Mouse (Mus musculus) hindbrain, embryonic 10.5 days (tissue): ENCODE results near the gene Adora1. TPM values are rescaled to one million over a fixed set of nuclear protein-coding genes. Genes with fewer than 3 reads are reported as not detected.

Experiments
- DNase-seq: peaks from one replicate; pipeline ENCODE4 v3.0.0-alpha.2; 2017; ENCODE audit warnings: low spot score
- H3K27ac ChIP-seq: fragments of 300-500 bp; sonication (generic); 2 replicates; pipeline ENCODE4 v1.5.1; 2016; ENCODE audit warnings: mild to moderate bottlenecking, moderate library complexity
- H3K27me3 ChIP-seq: fragments of 300-500 bp; sonication (generic); 2 replicates; pipeline ENCODE4 v1.6.1; 2016; ENCODE audit warnings: mild to moderate bottlenecking; ENCODE audit not compliant: poor library complexity, insufficient read depth, severe bottlenecking
- H3K36me3 ChIP-seq: fragments of 300-500 bp; sonication (generic); 2 replicates; pipeline ENCODE4 v1.6.1; 2016; ENCODE audit warnings: mild to moderate bottlenecking, moderate library complexity
- H3K4me1 ChIP-seq: fragments of 300-500 bp; sonication (generic); replicated peaks from 2 replicates; pipeline ENCODE4 v1.6.1; 2016; ENCODE audit warnings: mild to moderate bottlenecking
- H3K4me3 ChIP-seq: fragments of 300-500 bp; sonication (generic); 2 replicates; pipeline ENCODE4 v1.5.1; 2016; ENCODE audit warnings: mild to moderate bottlenecking, moderate library complexity
- H3K9me3 ChIP-seq: fragments of 300-500 bp; sonication (generic); 2 replicates; pipeline ENCODE4 v1.6.1; 2016; ENCODE audit warnings: mild to moderate bottlenecking, moderate library complexity
- WGBS: fragments of 180-500 bp; shearing (Covaris S2); methylation state at CpG from one replicate; pipeline ENCODE4 v1.1.7; 2016; 5-methylcytosine and 5-hydroxymethylcytosine counted together
- polyA plus RNA-seq: library from polyadenylated mRNA; unstranded; fragments of >200 nt; fragmentation: Nextera tagmentation; extraction: Ambion mirVana; gene quantifications from 2 replicates; pipeline ENCODE4 v1.2.1, GENCODE M21; 2016

Adora1 gene
- polyA plus RNA-seq, 1 experiment from 2014 or later: 0.37 TPM

DNA sequence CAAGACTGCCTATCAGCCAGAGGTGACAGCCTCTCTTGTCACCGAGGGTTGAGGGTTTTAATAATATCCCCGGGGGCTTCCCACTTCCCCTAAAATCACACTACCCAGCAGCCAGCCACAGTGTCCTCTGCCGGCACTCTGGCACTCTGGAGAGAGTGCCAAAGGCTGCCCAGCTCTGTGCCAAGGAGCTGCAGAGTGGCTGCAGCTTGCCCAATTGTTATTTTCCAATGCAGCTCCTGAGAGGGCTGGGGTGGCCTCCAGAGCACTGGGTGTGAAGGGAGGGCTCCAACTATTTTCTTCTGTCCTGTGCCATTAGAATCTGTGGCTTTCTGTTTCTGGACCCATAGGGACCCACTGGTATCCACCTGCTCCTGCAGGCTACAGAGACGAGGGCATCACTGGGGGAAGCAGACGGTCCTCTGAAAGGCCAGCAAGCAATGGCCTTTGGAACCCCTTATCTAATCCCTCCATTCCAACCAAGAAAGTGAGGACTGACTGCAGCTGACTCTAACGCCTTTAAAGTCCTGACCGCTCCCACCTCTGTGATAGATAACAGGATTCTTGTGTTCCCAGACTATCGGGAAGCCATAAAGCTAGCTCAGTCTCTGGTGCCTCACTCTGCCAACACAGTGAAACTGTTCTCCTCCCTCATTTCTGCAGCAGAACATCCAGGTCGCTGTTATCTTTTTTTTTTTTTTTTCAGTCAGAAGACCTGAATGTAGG, 29.8 kb downstream of the Adora1 start:
- peaks cover 20% of the 10 kb centered on the region; the same call in 1 of the 2 replicates for H3K4me1 ChIP-seq
- no peak overlapping the region for H3K4me3 ChIP-seq
- H3K27me3 ChIP-seq: no peaks in the 10 kb centered on the region; the same call in 1 of the 2 replicates
- 0 out of 2 replicates have a peak overlapping the region, but pooled peaks have one; percentile 50 for H3K27ac ChIP-seq
- H3K9me3 ChIP-seq: no peaks in the 10 kb centered on the region
- WGBS: 71% methylated on average over 9 of the region's 9 CpGs
- H3K36me3 ChIP-seq: no peaks in the 10 kb centered on the region
- DNase-seq: no peak

DNA sequence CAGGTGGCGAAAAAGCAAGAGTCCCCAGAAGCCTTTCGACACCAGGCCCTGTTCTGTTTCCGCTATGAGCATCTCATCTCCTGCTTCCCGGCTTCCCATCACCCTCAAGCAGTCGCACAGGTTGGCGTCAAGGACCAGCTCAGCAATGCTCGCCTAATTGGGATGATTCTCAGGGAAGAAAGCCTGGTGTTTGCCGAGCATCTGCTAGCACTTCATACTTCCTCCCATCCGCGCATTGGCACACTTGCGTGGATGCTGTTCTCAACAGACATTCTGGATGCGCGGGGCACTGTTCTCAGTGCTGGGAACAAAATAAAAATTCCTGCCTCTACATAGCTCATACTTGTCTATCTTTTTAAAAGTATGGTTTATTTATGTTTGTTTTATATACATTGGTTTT, 31.0 kb downstream of the Adora1 start:
- no peaks in the 10 kb centered on the region for H3K36me3 ChIP-seq
- no peaks in the 10 kb centered on the region for H3K9me3 ChIP-seq
- H3K4me3 ChIP-seq: no peak overlapping the region
- no peaks in the 10 kb centered on the region; the same call in 1 of the 2 replicates for H3K27me3 ChIP-seq
- H3K4me1 ChIP-seq: peaks cover 13% of the 10 kb centered on the region; the same call in 1 of the 2 replicates
- 92% methylated on average over 13 of the region's 13 CpGs for WGBS
- no peak overlapping the region for H3K27ac ChIP-seq
- DNase-seq: no peak

DNA sequence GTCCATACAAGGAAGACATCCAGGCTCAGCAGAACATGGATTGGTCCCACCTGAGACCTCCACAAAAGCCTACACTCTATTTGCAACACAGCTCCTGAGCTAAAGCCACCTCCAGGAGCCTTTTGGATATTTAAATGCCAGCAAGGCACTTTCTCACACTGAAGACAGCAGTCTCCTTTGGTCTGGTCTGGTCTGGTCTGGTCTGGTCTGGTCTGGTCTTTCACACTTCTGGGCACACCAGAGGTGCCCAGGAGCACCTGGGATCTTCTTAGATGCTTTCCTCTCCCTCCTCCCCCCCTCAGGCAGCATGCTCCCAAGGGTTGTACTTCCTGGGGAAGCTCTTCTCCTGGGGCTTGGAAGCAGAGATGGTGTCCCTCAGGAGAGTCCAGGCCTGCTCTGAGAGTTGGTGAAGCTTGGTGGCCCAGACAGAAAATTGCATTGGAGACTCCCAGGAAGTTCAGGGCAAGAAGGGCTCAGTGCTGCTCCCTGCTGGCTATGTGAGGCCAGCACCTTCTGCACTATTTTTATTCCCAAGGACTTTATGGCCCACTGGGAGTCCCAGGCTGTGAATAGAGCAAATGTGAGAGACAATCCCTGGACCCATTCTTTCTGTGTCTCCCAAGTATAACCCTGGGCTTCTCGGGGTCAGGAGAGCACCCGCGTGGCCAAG, 33.3 kb downstream of the Adora1 start:
- 44% methylated on average over 3 of the region's 3 CpGs for WGBS
- peaks cover 17% of the 10 kb centered on the region; the same call in 1 of the 2 replicates for H3K4me1 ChIP-seq
- no peak overlapping the region for H3K27ac ChIP-seq
- H3K9me3 ChIP-seq: no peaks in the 10 kb centered on the region
- H3K27me3 ChIP-seq: no peaks in the 10 kb centered on the region; the same call in 1 of the 2 replicates
- no peaks in the 10 kb centered on the region for H3K36me3 ChIP-seq
- peak; percentile 50 for DNase-seq
- no peak overlapping the region for H3K4me3 ChIP-seq

DNA sequence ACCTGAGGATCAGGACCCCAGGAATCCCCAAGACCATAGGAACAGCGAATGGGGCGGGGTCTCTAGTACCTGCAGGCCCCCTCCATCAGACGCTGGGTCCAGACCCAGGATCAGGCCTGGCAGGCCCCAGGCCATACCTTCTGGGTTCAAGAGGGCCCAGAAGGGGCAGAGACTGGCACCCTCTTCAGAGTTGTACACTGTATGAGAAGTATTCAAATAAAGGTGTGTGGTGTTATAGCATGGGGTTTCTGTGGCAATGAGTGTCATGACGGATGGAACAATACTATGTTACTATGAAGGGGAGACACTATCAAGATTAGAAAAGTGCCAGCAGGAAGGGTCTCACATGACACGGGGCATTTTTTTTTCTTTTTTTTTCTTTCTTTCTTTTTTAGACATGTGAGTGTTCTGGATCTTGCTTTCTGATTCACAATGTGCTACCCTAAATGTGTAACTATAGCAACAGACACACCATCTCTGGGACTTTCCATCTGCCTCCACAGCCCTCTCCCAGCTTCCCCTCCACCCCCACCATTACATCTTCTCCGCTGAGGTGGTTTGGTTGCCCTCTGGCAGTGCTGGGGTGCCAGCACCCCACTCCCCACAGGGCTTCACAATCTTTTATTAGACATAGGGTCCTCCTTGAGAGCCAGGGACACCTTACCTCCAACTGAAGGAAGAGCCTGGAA, 34.1 kb downstream of the Adora1 start:
- Histone ChIP-seq H3K36me3 (no peaks in the 10 kb centered on the region), H3K9me3 (no peaks in the 10 kb centered on the region), H3K27me3 (no peaks in the 10 kb centered on the region; the same call in 1 of the 2 replicates), H3K27ac (no peak overlapping the region), H3K4me1 (peaks cover 17% of the 10 kb centered on the region), H3K4me3 (no peak overlapping the region)
- 83% methylated on average over 6 of the region's 6 CpGs for WGBS
- no peak for DNase-seq

DNA sequence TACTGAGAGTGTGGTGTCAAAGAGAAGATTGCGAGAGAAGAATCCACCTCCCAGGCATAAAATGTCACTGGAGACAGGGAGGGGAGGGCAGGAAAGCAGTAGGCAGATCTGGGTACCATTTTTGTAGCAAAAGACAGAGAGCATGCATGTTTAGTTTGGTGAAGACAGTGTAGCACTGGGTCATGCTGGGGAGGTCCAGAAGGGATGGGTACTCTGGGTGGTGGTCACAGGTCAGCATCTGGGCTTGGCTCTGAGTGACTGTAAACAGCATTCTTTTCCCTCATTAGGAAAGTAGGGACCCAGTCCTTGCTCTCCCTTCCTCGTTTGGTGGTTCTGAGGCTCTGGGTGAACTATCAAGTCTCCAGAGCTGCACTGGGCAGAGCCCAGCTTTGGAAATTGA, 34.8 kb downstream of the Adora1 start:
- WGBS: 79% methylated on average over 2 of the region's 2 CpGs
- no peak for DNase-seq
- H3K27me3 ChIP-seq: no peaks in the 10 kb centered on the region; the same call in 1 of the 2 replicates
- no peaks in the 10 kb centered on the region for H3K9me3 ChIP-seq
- H3K36me3 ChIP-seq: no peaks in the 10 kb centered on the region
- no peak overlapping the region for H3K4me3 ChIP-seq
- peaks cover 20% of the 10 kb centered on the region for H3K4me1 ChIP-seq
- no peak overlapping the region for H3K27ac ChIP-seq

DNA sequence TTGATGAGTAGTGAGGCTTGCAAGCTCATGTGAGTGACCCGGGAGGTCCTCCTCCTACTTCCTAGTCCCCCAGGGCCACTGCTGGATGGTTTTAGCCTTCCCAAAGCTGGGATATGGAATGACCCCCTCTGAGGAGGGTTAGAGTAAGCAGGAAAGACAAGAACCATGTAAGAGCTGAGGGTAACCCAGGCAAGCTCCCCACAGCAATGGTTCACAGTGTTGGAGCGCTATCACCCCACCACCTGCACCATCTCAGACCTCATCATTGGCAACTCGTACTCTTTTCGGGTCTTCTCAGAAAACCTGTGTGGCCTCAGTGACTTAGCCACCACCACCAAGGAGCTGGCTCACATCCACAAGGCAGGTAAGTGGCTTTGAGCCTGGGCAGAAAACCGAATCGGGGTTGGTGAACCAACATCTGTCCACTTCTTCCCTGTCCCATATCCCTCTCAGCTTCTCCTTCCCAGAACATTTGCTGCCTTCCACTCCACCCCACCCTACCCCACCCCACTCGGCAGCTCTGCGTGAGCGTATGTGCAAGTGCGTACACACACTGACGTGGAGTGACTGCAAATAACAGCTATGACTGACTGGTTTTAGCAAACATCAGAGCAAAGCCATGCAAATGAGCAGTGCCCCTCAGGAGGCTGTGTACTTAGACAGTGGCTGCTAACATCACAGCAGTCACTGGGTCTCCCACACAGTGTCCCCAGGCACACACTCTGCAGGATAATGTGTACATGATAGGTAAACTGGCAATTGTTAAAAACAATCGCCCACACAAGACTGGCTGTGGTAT, 36.8 kb downstream of the Adora1 start:
- WGBS: 89% methylated on average over 12 of the region's 12 CpGs

DNA sequence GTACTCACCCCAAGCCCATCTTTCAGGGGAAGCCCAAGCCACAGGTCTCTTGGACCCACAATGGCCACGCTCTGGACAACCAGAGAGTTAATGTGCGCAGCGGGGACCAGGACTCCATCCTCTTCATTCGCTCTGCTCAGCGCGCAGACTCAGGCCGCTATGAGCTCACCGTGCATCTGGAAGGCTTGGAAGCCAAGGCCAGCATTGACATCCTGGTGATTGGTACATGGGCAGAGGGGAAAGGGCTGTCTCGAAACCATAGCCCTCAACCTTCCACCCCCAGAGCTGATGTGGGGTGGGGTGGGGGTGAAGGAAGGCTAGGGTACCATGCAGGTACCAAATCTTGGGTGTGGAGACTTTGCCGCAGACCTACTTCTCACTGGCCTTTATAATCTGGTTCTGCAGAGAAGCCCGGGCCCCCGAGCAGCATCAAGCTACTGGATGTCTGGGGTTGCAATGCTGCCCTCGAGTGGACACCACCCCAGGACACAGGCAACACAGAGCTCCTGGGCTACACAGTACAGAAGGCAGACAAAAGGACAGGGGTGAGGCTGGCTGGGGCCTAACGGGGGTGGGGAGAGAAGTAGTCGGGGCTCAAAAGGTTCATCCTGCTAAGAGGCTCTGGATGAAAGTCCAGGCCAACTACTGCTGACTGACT, 37.8 kb downstream of the Adora1 start:
- no peaks in the 10 kb centered on the region for H3K27me3 ChIP-seq

More for the DNA sequence above, 36.8 kb downstream of the Adora1 start:
- no peak for DNase-seq
- Histone ChIP-seq H3K9me3 (no peaks in the 10 kb centered on the region), H3K27ac (no peak overlapping the region), H3K4me1 (peaks cover 36% of the 10 kb centered on the region), H3K4me3 (no peak overlapping the region), H3K36me3 (no peaks in the 10 kb centered on the region), H3K27me3 (no peaks in the 10 kb centered on the region; the same call in 1 of the 2 replicates)

DNA sequence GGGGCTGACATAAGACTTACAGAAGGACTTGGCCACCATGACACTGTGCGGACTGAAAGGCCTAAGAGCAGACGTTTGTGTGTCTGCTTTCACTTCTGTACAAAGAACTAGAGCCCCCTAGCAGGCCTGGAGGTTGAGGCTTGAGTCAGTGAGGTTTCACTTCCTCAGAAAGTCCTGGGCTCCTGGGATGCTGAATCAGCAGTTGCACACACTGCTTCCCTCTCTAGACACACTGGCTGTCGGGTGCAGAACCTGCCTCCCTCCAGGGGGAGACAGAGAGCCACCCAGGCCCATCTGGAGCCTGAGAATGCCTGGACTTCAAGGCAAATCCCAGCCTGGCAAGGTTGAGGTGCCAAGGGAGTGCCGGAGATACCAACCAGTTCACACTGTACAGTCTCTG, 38.8 kb downstream of the Adora1 start:
- no peak overlapping the region; the same call in 1 of the 2 replicates for H3K27ac ChIP-seq
- H3K36me3 ChIP-seq: no peaks in the 10 kb centered on the region
- peak; percentile 36 for DNase-seq
- H3K9me3 ChIP-seq: no peaks in the 10 kb centered on the region
- H3K4me3 ChIP-seq: no peak overlapping the region
- peaks cover 2% of the 10 kb centered on the region; the same call in 1 of the 2 replicates for H3K27me3 ChIP-seq
- 71% methylated on average over 4 of the region's 4 CpGs for WGBS
- H3K4me1 ChIP-seq: peaks cover 44% of the 10 kb centered on the region

More for the DNA sequence above, 37.8 kb downstream of the Adora1 start:
- Histone ChIP-seq H3K4me1 (peaks cover 44% of the 10 kb centered on the region), H3K9me3 (no peaks in the 10 kb centered on the region), H3K4me3 (no peak overlapping the region), H3K36me3 (no peaks in the 10 kb centered on the region), H3K27ac (peak overlapping the region; percentile 16; the same call in 1 of the 2 replicates)
- no peak for DNase-seq
- WGBS: 83% methylated on average over 15 of the region's 15 CpGs

DNA sequence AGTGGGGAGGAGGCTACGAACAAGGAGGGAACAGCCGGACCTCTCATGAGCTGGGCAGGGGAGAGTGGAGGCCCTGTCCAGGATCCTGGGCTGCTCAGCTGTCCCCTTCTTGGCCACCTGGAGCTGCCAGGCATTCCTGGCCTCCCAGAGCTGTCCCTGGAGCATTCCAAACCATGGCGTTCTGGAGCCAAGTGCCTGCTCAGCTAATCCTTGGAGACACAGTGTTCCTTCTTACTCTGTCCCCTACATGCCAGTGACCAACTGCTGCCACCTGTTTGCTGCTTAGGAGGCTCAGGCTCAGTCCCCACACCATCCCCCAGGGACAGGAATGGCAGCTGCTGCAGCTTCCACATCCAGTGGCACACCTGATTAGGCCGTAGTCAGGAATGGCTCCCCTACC, 39.3 kb downstream of the Adora1 start:
- DNase-seq: no peak
- Histone ChIP-seq H3K9me3 (no peaks in the 10 kb centered on the region), H3K27me3 (peaks cover 6% of the 10 kb centered on the region; the same call in 1 of the 2 replicates), H3K36me3 (no peaks in the 10 kb centered on the region), H3K4me1 (peaks cover 44% of the 10 kb centered on the region), H3K27ac (no peak overlapping the region; the same call in 1 of the 2 replicates), H3K4me3 (no peak overlapping the region)
- WGBS: 64% methylated on average over 4 of the region's 4 CpGs

DNA sequence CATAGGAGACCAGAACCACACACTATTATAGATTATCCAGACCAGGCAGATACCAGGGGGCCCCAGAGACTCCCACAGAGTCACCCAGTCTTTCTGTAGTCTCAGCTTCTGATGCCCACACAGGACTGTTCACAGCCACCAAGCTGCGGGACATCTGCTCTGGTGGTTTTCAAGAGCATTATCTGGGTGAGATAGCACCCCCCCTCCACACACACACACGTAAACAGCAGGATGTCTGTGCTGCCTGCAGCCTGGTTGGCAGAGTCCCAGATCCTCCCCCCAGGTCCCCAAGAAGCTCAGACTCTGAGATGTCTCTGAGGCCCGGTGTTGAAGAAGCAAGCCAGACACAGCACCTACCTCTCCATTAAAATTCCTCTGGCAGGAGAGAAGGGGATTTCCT, 39.7 kb downstream of the Adora1 start:
- 66% methylated on average over 3 of the region's 3 CpGs for WGBS
- Histone ChIP-seq H3K36me3 (no peaks in the 10 kb centered on the region), H3K4me3 (no peak overlapping the region), H3K9me3 (no peaks in the 10 kb centered on the region), H3K4me1 (peaks cover 44% of the 10 kb centered on the region), H3K27ac (no peak overlapping the region; the same call in 1 of the 2 replicates), H3K27me3 (peaks cover 6% of the 10 kb centered on the region; the same call in 1 of the 2 replicates)
- DNase-seq: no peak

DNA sequence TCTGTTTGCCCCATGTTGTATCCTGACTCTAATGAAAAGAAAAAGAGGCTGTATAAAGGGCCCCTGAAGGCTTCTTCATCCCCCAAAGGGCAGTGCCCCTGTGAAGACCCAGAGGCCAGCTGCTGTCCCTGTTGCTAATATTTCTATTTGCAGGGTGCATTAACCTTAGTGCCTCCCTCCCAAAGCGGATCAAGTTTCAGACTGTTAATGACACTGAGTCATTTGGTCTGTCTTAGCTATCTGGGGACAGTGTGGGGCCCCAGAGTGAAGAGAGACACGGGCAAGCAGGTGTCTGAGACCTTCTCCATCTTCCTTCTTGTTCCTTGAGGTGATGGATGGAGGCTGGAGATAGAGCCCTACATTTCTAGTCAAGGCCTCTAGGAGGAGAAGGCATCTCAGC, 40.1 kb downstream of the Adora1 start:
- Histone ChIP-seq H3K4me3 (no peak overlapping the region), H3K36me3 (no peaks in the 10 kb centered on the region), H3K27ac (peak overlapping the region; percentile 23; the same call in 1 of the 2 replicates), H3K27me3 (peaks cover 6% of the 10 kb centered on the region; the same call in 1 of the 2 replicates), H3K9me3 (no peaks in the 10 kb centered on the region), H3K4me1 (peaks cover 44% of the 10 kb centered on the region)
- 63% methylated on average over 2 of the region's 2 CpGs for whole genome bisulfite sequencing
- DNase-seq: no peak
